Mouse (Mus musculus) embryo, embryonic 10.5 days (tissue): Measurements from ENCODE around the gene Dad1.
A peak's percentile ranks its signal among the peaks of the same experiment; 100 is the strongest.

Source experiments
- DNase-seq: peaks from one replicate; pipeline ENCODE4 v3.0.0-alpha.2; 2015; ENCODE audit warnings: low spot score

Dad1 gene

GRCm38 (mm10) chr14:54206309-54206708, 47.6 kb downstream of the Dad1 start:
- DNase-seq: no peak

GRCm38 (mm10) chr14:54205904-54206303, 48.0 kb downstream of the Dad1 start:
- no peak for DNase-seq

- DNase-seq: no peak
These were observed 49.1 kb downstream of the Dad1 start for GRCm38 (mm10) chr14:54204786-54205185.

- no peak for DNase-seq
These were observed 49.6 kb downstream of the Dad1 start for GRCm38 (mm10) chr14:54204311-54204710.

- DNase-seq: no peak
These were observed 50.1 kb downstream of the Dad1 start for GRCm38 (mm10) chr14:54203776-54204175.

- no peak for DNase-seq
These were observed 50.7 kb downstream of the Dad1 start for GRCm38 (mm10) chr14:54203207-54203606.

- DNase-seq: no peak
These were observed 53.5 kb downstream of the Dad1 start for GRCm38 (mm10) chr14:54200363-54200762.

GRCm38 (mm10) chr14:54199662-54200061, 54.2 kb downstream of the Dad1 start:
- no peak for DNase-seq

GRCm38 (mm10) chr14:54197740-54198139, 56.2 kb downstream of the Dad1 start:
- DNase-seq: no peak

GRCm38 (mm10) chr14:54195838-54196423, 58.0 kb downstream of the Dad1 start:
- no peak for DNase-seq

GRCm38 (mm10) chr14:54193354-54194133, 60.4 kb downstream of the Dad1 start:
- no peak for DNase-seq

- no peak for DNase-seq
These were observed 61.4 kb downstream of the Dad1 start for GRCm38 (mm10) chr14:54192462-54192847.

GRCm38 (mm10) chr14:54191594-54192461, 62.1 kb downstream of the Dad1 start:
- no peak for DNase-seq

GRCm38 (mm10) chr14:54191026-54191390, 62.9 kb downstream of the Dad1 start:
- no peak for DNase-seq

GRCm38 (mm10) chr14:54190305-54191025, 63.4 kb downstream of the Dad1 start:
- no peak for DNase-seq

- no peak for DNase-seq
These were observed 64.6 kb downstream of the Dad1 start for GRCm38 (mm10) chr14:54189255-54189654.

- peak; percentile 32 for DNase-seq
These were observed 66.7 kb downstream of the Dad1 start for GRCm38 (mm10) chr14:54187211-54187610.
